Mouse (Mus musculus): Measurements from ENCODE around the gene Rilp. TPM values are rescaled to one million over a fixed set of nuclear protein-coding genes. Genes with fewer than 3 reads are reported as not detected.

Gene Rilp
- polyA plus RNA-seq (2014; fragmentation: Nextera tagmentation; extraction: Ambion mirVana): 5.7 and 6.4 TPM in 2 replicates

GRCm38 (mm10) chr11:75509741-75510626 lies at the start of gene Rilp:
Rilp (plus strand) TSS chr11:75510094.
- Histone ChIP-seq H3K4me3 (ENCODE audit: control insufficient read depth in 1 of 2, insufficient read depth in 1 of 2, low read depth in 1 of 2, low read length in 2 of 2) (peak within 1 kb of the TSS; percentile 60), H3K4me1 (ENCODE audit: control insufficient read depth in 2 of 2, insufficient read depth in 2 of 2, low read length in 2 of 2) (peaks cover 13 to 14% of the 10 kb centered on the region in 2 experiments), H3K27ac (replicated peaks in 1 of 2; ENCODE audit: control insufficient read depth in 1 of 2, insufficient read depth in 1 of 2, low read depth in 2 of 2, low read length in 2 of 2) (peak within 1 kb of the TSS; percentile 76 to 96), H3K9me3 (ENCODE audit: control insufficient read depth, low read length) (no peaks in the 10 kb centered on the region), H3K4me2 (ENCODE audit: low read length) (peak within 1 kb of the TSS; percentile 98), H3K9ac (ENCODE audit: low read length) (peak within 1 kb of the TSS; percentile 86), H3K27me3 (ENCODE audit: control insufficient read depth, insufficient read depth, low read length) (no peaks in the 10 kb centered on the region), H3K36me3 (ENCODE audit: control insufficient read depth, insufficient read depth, low read length) (peaks cover 45% of the 10 kb centered on the region)
- 1% methylated on average over 42 of the region's 43 CpGs for WGBS
- peak; percentile 53 for ATAC-seq (ENCODE audit: insufficient number of reproducible peaks, insufficient read depth, low FRiP score, low read depth)

GRCm38 (mm10) chr11:75460103-75460843 lies 49.6 kb upstream of the Rilp start:
- WGBS: 4% methylated on average over 19 of the region's 19 CpGs
- Histone ChIP-seq H3K27ac (replicated peaks in 1 of 2; ENCODE audit: control insufficient read depth in 1 of 2, insufficient read depth in 1 of 2, low read depth in 2 of 2, low read length in 2 of 2) (peak overlapping the region; percentile 96 to 98), H3K27me3 (ENCODE audit: control insufficient read depth, insufficient read depth, low read length) (no peaks in the 10 kb centered on the region), H3K9me3 (ENCODE audit: control insufficient read depth, low read length) (no peaks in the 10 kb centered on the region), H3K36me3 (ENCODE audit: control insufficient read depth, insufficient read depth, low read length) (peaks cover 19% of the 10 kb centered on the region), H3K4me2 (ENCODE audit: low read length) (peak overlapping the region; percentile 84), H3K9ac (ENCODE audit: low read length) (peak overlapping the region; percentile 75), H3K4me3 (ENCODE audit: control insufficient read depth in 1 of 2, insufficient read depth in 1 of 2, low read depth in 1 of 2, low read length in 2 of 2) (peak overlapping the region; percentile 47 to 52), H3K4me1 (ENCODE audit: control insufficient read depth in 2 of 2, insufficient read depth in 2 of 2, low read length in 2 of 2) (peaks cover 17 to 32% of the 10 kb centered on the region in 2 experiments)
- no peak for ATAC-seq (ENCODE audit: insufficient number of reproducible peaks, insufficient read depth, low FRiP score, low read depth)

- H3K27ac ChIP-seq (replicated peaks in 1 of 2; ENCODE audit: control insufficient read depth in 1 of 2, insufficient read depth in 1 of 2, low read depth in 2 of 2, low read length in 2 of 2): peak within 1 kb of the TSS; percentile 97 to 98
- ATAC-seq (ENCODE audit: insufficient number of reproducible peaks, insufficient read depth, low FRiP score, low read depth): peak; percentile 88
- peaks cover 17 to 31% of the 10 kb centered on the region in 2 experiments for H3K4me1 ChIP-seq (ENCODE audit: control insufficient read depth in 2 of 2, insufficient read depth in 2 of 2, low read length in 2 of 2)
- WGBS: under 1% methylated on average over 46 of the region's 46 CpGs
- peak within 1 kb of the TSS; percentile 91 for H3K4me2 ChIP-seq (ENCODE audit: low read length)
- H3K36me3 ChIP-seq (ENCODE audit: control insufficient read depth, insufficient read depth, low read length): peaks cover 27% of the 10 kb centered on the region
- peak within 1 kb of the TSS; percentile 96 for H3K4me3 ChIP-seq (ENCODE audit: control insufficient read depth in 1 of 2, insufficient read depth in 1 of 2, low read depth in 1 of 2, low read length in 2 of 2)
- H3K9me3 ChIP-seq (ENCODE audit: control insufficient read depth, low read length): no peaks in the 10 kb centered on the region
- no peaks in the 10 kb centered on the region for H3K27me3 ChIP-seq (ENCODE audit: control insufficient read depth, insufficient read depth, low read length)
- peak within 1 kb of the TSS; percentile 96 for H3K9ac ChIP-seq (ENCODE audit: low read length)
Measured at GRCm38 (mm10) chr11:75460844-75461742, 48.8 kb upstream of the Rilp start, which contains the start of gene Tlcd2. Tlcd2 (plus strand) TSS chr11:75461715.

- H3K27ac ChIP-seq (replicated peaks in 1 of 2; ENCODE audit: control insufficient read depth in 1 of 2, insufficient read depth in 1 of 2, low read depth in 2 of 2, low read length in 2 of 2): peak overlapping the region; percentile 87 to 97
- peak; percentile 4 for ATAC-seq (ENCODE audit: insufficient number of reproducible peaks, insufficient read depth, low FRiP score, low read depth)
- peak overlapping the region; percentile 91 for H3K4me2 ChIP-seq (ENCODE audit: low read length)
- peak overlapping the region; percentile 96 for H3K9ac ChIP-seq (ENCODE audit: low read length)
- no peaks in the 10 kb centered on the region for H3K27me3 ChIP-seq (ENCODE audit: control insufficient read depth, insufficient read depth, low read length)
- no peaks in the 10 kb centered on the region for H3K9me3 ChIP-seq (ENCODE audit: control insufficient read depth, low read length)
- peak overlapping the region; percentile 96 for H3K4me3 ChIP-seq (ENCODE audit: control insufficient read depth in 1 of 2, insufficient read depth in 1 of 2, low read depth in 1 of 2, low read length in 2 of 2)
- 1% methylated on average over 29 of the region's 30 CpGs for WGBS
- H3K36me3 ChIP-seq (ENCODE audit: control insufficient read depth, insufficient read depth, low read length): peaks cover 30% of the 10 kb centered on the region
- H3K4me1 ChIP-seq (ENCODE audit: control insufficient read depth in 2 of 2, insufficient read depth in 2 of 2, low read length in 2 of 2): peaks cover 17 to 31% of the 10 kb centered on the region in 2 experiments
Measured at GRCm38 (mm10) chr11:75461743-75462252, 48.1 kb upstream of the Rilp start.

DNA sequence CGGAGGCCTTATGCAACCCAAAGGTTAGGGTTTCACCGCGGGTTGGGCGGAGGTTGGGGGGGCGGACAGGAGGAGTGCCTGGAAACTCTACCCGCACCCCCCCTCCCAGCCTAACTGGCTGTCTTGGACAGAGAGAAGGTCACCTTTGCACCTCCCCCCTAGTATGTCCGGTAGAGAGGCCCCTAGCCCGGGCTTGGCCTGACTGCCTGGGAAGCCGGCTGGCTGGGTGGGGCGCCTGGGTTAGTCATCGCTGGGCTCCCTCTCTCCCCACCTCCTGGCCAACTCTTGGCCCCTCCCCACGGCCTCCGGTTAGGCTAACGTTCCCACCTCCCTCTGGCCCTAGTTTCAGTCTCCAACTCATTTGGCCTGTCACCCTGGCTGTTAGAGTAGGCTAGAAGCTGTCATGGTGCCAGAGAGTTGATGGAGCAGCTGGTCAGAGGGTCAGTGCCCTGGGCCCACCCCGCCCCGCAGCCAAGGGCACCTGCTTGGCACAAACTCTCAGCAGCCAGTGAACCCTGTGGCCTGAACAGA lies 47.6 kb upstream of the Rilp start:
- Histone ChIP-seq H3K27me3 (ENCODE audit: control insufficient read depth, insufficient read depth, low read length) (no peaks in the 10 kb centered on the region), H3K4me3 (ENCODE audit: control insufficient read depth in 1 of 2, insufficient read depth in 1 of 2, low read depth in 1 of 2, low read length in 2 of 2) (peak overlapping the region; percentile 96), H3K9me3 (ENCODE audit: control insufficient read depth, low read length) (no peaks in the 10 kb centered on the region), H3K4me1 (ENCODE audit: control insufficient read depth in 2 of 2, insufficient read depth in 2 of 2, low read length in 2 of 2) (peaks cover 17 to 32% of the 10 kb centered on the region in 2 experiments), H3K9ac (ENCODE audit: low read length) (peak overlapping the region; percentile 96), H3K4me2 (ENCODE audit: low read length) (peak overlapping the region; percentile 91), H3K27ac (replicated peaks in 1 of 2; ENCODE audit: control insufficient read depth in 1 of 2, insufficient read depth in 1 of 2, low read depth in 2 of 2, low read length in 2 of 2) (peak overlapping the region; percentile 87 to 97), H3K36me3 (ENCODE audit: control insufficient read depth, insufficient read depth, low read length) (peaks cover 31% of the 10 kb centered on the region)
- 2% methylated on average over 15 of the region's 16 CpGs for WGBS
- ATAC-seq (ENCODE audit: insufficient number of reproducible peaks, insufficient read depth, low FRiP score, low read depth): peak; percentile 28

GRCm38 (mm10) chr11:75462865-75463336 lies 47.0 kb upstream of the Rilp start:
- Histone ChIP-seq H3K4me3 (ENCODE audit: control insufficient read depth in 1 of 2, insufficient read depth in 1 of 2, low read depth in 1 of 2, low read length in 2 of 2) (peak overlapping the region; percentile 96), H3K36me3 (ENCODE audit: control insufficient read depth, insufficient read depth, low read length) (peaks cover 31% of the 10 kb centered on the region), H3K9ac (ENCODE audit: low read length) (peak overlapping the region; percentile 96), H3K9me3 (ENCODE audit: control insufficient read depth, low read length) (no peaks in the 10 kb centered on the region), H3K27me3 (ENCODE audit: control insufficient read depth, insufficient read depth, low read length) (no peaks in the 10 kb centered on the region), H3K4me1 (ENCODE audit: control insufficient read depth in 2 of 2, insufficient read depth in 2 of 2, low read length in 2 of 2) (peaks cover 22 to 37% of the 10 kb centered on the region in 2 experiments), H3K4me2 (ENCODE audit: low read length) (peak overlapping the region; percentile 91), H3K27ac (replicated peaks in 1 of 2; ENCODE audit: control insufficient read depth in 1 of 2, insufficient read depth in 1 of 2, low read depth in 2 of 2, low read length in 2 of 2) (peak overlapping the region; percentile 87 to 97)
- 1% methylated on average over 9 of the region's 9 CpGs for WGBS
- peak; percentile 58 for ATAC-seq (ENCODE audit: insufficient number of reproducible peaks, insufficient read depth, low FRiP score, low read depth)
